Mouse (Mus musculus): ENCODE measurements around the gene Mark4.

Mark4 gene

DNA sequence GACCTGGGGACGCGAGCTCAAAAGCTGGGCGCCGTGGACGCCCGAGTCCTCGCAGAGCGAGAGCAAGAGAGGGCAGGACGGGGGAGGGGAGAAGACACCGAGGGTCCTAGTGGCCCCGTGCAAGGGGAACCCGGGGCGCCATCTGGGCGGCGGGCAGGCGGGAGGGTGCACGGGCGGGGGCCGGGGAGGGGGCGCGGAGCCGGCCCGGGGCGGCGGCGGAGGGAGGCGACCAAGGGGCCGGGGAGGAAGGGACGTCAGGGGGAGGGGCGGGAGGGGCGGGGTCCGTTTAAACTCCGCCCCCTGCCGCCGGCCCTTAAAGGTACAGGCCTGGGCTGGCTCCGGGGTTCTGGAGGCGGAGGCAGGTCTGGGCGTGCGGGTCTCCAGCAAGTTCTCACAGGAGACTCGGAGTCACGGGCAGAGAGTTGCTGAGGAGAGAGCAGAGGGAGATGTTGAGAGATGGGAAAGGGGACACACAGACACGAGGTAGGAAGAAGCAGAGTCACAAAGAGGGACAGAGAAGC, at the start of gene Mark4:
Mark4 (minus strand) TSS at position 231 of the 521 bp plus-strand sequence.
- DNase-seq = peak; percentile 86 to 92

DNA sequence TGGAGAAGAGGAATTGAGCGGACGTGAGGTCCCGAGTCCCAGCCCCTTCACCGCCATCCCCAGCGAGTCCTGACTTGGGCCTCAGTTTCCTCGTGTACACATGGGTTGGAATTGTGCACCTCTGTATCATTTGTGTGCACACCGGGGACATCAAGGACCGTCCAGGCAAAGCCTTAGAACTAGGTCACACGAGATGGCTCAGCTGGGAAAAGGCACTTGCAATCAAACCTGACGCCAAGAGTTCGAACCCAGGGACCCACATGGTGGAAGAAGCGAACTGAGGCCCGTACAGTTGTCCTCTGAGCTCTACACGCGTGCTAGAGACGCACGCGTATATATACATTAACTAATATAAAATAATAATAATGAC, 49.0 kb upstream of the Mark4 start:
- DNase-seq = no peak

- peak; percentile 68 for DNase-seq
Measured at GRCm38 (mm10) chr7:19506969-19507611, 48.5 kb upstream of the Mark4 start.

DNA sequence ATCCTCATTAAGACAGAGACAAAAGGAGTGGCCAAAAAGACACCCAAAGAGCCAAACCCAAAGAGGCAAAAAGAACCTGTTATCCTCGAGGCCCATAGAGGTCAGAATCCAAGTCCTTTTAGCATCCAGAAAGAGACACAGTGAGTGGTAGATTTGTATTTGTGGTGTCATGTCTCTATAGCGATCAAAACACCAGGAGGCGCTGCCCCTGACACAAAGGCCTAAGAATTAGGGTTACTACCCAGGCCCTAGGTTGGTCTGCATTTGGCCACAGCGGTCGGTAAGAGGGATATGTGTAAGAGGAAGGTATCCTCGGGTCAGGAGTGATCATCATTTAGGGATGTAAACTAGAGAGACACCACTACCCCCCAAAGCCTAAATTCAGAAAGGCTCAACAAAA, 47.7 kb upstream of the Mark4 start:
- DNase-seq = no peak

DNA sequence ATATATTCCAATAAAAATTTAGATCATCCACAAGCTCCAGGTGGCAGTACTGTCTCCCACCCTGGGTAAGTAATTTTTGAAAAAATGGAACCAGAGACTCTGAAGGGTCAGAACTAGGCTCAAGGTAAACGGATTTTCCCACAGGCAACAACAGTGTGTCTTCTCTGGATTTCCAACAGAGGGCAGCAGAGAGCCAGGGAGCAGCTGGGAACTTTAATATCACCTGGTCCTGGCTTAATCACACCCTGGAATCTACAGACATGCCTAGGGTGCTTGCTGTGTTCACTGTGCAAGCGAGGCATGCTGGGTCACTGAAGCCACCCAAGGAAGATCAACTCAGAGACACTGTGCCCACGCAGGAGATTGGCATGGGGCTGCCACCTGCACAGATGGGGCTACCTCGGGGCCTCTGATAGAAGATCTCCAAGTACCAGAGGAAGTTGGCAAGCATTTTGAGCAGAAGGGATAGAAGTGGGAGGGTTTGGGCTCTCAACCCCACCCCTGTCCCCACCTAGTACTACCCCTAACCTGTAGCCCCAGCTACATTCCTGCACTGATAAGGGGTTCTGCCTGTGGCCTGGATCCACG, 45.0 kb upstream of the Mark4 start:
- DNase-seq = peak; percentile 53 to 66

DNA sequence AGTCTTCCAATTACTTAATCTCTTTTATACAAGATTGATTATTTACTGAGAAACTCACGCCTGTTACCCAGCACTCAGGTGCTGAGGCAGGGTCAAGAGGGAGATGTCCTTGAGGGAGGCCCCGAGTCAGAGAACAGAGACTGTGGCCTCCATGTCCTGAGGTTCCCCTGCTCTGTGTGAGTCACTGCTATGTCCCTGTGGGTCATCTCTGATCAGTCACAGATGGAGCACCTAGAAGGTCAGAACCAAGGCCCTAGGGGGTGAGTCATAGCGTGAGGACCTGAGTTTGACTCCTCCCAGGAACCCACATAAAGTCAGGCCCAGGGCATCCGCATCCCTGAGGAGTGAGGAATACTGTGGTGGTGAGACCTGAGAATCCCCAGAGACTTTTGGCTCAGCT, 43.0 kb upstream of the Mark4 start:
- no peak for DNase-seq

- DNase-seq = peak in 1 of 2 experiments; percentile 41
Measured at GRCm38 (mm10) chr7:19500420-19501363, 42.1 kb upstream of the Mark4 start.

DNA sequence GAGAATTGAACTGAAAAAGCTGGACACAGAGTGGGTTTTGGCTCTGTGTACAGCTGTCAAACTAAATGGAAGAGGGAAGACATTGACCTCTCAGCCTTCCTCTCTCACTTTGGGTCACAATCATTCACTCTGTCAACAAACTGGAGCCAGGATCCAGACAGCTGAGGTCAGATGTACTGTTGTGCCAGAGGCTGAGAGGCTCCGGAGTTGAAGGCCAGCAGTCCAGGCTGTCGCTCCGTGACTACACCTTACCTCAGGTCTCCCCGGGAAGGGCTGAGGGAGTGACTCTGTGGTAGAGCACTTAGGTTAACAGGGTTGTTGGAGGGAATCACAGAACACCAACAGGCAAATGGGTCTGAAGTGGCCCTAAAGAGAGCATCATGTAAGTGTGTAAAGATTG, 39.7 kb upstream of the Mark4 start:
- DNase-seq = peak; percentile 57 to 65

DNA sequence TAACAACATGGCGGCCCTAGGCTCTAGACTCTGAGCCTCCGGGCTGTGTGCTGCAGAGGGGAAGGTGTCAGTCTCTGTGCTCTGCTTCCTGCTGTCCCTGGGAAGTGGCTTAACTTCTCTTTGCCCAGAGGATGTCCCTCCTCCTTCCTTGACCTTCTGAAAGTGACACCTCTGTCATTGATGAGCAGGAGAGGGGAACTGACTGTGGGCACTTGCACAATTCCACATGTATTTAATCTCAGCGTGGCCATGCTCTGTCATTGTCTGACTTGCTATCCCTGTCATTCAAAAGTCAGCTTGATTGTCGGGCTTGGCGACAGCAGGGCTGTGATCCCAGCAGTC, 37.6 kb upstream of the Mark4 start:
- no peak for DNase-seq

DNA sequence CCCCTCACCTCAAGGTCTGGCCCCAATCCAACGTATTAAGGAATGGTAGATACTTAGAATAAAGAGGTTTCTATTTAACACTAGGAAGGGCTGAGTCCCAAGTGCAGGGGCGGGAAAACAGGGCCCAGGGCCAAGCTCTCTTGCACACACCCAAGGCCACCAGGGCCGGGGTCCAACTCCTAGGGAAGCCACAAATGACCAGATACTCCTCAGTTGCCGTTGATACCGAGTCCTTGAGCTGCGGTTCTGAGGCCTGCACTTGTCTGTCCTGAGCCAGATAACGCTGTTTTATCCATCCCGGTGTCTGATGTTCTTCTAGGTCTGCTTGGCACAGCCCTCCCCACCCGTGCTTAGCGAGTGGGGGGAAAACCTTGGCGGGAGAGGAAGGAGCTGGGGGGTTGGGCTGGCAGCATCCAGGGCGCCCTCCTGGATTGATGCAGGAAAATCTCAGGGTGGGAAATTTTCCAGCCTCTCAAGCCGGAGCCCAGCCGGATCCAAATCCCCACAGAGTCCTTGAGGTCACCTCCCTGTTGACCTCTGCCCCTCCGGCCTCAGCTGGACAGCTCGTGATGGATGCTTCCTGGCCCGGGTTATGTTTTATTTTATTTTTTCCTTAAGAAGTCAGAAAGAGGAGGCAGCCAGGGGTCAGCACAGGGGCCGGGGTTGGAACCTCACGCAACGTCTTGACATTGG, 37.0 kb upstream of the Mark4 start:
- DNase-seq = peak; percentile 87 to 91

- peak; percentile 40 to 81 for DNase-seq
Measured at GRCm38 (mm10) chr7:19494751-19495474, 36.3 kb upstream of the Mark4 start.

DNA sequence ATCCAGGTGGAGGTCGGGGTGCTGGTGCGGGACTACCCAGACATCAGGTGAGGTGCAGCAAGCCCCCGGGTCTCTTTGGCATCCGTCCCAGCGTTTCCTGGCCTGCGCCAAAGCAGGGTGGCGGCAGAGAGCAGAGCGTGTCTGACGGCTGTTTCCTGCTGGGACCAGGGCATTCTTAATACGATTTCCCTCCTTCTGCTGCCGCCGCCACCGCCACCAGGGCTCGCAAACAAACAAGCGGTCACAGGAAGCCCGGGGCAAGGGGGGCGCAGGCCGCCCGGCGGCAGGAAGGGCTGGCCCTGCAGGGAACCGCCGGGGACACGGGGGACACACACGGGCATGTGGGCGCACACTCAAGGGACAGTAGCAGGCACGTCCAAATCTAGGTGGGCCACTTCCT, 33.1 kb upstream of the Mark4 start:
- peak; percentile 84 to 91 for DNase-seq

DNA sequence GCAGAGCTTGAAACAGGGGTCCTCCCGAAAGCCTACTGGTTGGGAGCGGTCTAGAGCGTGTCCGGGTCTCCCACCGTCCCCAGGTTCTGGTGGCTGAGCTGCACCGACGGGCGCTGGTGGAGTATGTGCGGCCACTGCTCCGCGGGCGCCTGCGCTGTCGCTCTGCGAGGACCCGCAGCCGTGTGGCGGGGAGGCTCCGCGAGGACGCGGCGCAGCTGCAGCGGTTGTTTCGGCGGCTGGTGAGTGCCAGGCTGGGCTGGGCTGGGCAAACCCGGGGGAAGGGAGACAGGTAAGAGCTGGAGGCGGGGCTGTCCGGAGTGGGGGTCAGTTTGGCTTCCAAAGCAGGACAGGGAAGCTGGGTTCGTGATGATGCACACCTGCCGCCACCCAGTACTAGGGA, 30.9 kb upstream of the Mark4 start:
- no peak for DNase-seq

- no peak for DNase-seq
Measured at GRCm38 (mm10) chr7:19486549-19486948, 27.9 kb upstream of the Mark4 start.

- no peak for DNase-seq
Measured at GRCm38 (mm10) chr7:19485488-19485887, 26.9 kb upstream of the Mark4 start.

- DNase-seq = no peak
Measured at GRCm38 (mm10) chr7:19483281-19483680, 24.7 kb upstream of the Mark4 start.

GRCm38 (mm10) chr7:19477624-19478384, 19.2 kb upstream of the Mark4 start:
- peak; percentile 67 to 89 for DNase-seq

- DNase-seq = no peak
Measured at GRCm38 (mm10) chr7:19477084-19477483, 18.5 kb upstream of the Mark4 start.

DNA sequence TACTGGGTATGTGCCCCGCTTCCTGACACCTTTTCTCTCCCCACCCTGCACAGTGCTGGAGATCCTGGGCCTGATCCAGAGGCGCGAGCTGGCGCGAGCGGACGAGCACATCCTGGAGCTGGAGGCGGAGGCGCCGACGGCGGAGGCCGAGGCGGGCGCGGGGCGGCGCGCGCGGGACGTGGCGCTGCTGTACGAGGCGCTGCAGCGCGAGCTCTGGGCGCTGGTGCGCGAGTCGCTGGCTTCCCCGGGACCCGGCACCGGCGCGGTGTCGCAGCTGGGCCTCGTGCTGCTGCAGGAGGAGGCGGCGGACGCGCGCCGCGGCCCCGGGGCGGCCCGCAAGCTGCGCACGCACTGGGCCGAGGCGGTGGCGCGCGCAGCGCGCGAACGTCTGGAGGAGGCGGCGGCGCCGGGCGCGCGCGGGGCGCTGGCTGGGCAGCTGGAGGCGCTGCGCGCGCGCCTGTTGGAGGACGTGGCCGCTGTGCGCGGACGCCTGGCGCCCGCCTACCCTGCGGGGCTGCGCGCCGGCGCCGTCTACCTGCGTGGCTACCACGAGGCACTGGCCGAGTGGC, 15.3 kb upstream of the Mark4 start:
- peak; percentile 64 to 83 for DNase-seq

DNA sequence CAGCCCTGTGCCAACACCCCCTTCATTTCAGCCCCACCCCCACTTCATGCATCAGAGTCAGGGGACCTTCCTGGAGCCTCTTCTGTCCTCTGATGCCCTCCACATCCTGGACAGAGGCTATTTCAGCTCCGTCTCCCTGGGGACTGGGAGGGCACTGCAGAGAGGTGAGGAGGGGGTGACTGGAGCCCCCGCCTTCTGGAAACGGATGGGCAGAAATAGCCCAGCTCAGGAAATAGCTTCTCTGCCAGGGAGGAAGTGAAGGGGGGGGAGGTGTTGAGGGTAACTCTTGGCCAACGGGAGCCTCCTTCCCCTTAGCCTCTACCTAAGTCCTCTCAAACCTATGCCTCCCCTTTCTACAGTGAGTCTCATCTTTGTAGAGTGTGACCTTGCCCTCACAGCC, 13.8 kb upstream of the Mark4 start:
- DNase-seq = peak; percentile 82 to 91

GRCm38 (mm10) chr7:19470308-19470707, 11.7 kb upstream of the Mark4 start:
- DNase-seq = peak in 1 of 2 experiments; percentile 65
